Mouse (Mus musculus) E14TG2a.4 (cell line): Measurements from ENCODE around the gene Clk2.
A peak's percentile ranks its signal among the peaks of the same experiment; 100 is the strongest.
"Not testable (repeated sequence)": the region's sequence is repeated elsewhere in the genome, so short reads cannot be mapped to it uniquely, and the experiment has no call there.

Experiments
- H3K27me3 ChIP-seq: 2 replicates; pipeline ENCODE4 v1.6.1; 2014; ENCODE audit warnings: low read length, control low read depth; ENCODE audit not compliant: insufficient read depth
- H3K36me3 ChIP-seq: 2 replicates; pipeline ENCODE4 v1.6.1; 2014; ENCODE audit warnings: low read length, control low read depth; ENCODE audit not compliant: insufficient read depth
- H3K4me1 ChIP-seq: replicated peaks from 2 replicates; pipeline ENCODE4 v1.6.1; 2014; ENCODE audit warnings: low read depth, low read length, control low read depth
- H3K4me3 ChIP-seq: replicated peaks from 2 replicates; pipeline ENCODE4 v1.5.1; 2014; ENCODE audit warnings: mild to moderate bottlenecking, low read length
- H3K9me3 ChIP-seq: 2 replicates; pipeline ENCODE4 v1.6.1; 2014; ENCODE audit warnings: low read length, control low read depth
- CTCF ChIP-seq: conservative IDR thresholded peaks from 2 replicates; pipeline ENCODE4 v1.5.1; 2014; ENCODE audit warnings: low read length
- NANOG ChIP-seq: IDR thresholded peaks from 2 replicates; pipeline ENCODE4 v1.6.1; 2014; ENCODE audit warnings: borderline replicate concordance, low read length, mixed read lengths
- POU5F1 ChIP-seq: IDR thresholded peaks from 2 replicates; pipeline ENCODE4 v1.6.1; 2014; ENCODE audit warnings: low read length, borderline replicate concordance

Clk2 gene

DNA sequence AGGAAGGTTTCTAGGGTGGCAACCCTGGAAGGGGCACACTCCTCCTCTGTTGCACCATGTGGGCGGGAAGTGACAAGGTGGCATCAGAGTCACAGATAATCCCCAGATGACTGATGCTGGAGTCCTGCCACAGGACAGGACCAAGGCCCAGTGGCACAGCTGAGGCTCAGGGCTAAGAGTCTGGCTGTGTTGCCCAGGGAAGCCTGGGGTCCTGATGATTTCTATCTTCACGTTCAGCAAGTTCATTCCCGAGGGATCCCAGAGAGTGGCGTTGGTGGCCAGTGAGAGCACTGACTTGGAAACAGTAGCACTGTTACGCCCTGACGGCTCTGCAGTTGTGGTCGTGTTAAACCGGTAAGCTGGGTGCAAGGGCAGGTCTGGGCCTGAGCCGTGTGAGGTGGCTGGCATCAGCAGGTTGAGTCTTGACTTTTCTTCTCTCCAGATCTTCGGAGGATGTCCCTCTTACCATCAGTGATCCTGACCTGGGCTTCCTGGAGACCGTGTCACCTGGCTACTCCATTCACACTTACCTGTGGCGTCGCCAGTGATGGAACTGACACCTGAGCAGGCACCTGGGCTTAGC, 43.6 kb downstream of the Clk2 start:
- TF ChIP-seq POU5F1, result no peak
- TF ChIP-seq NANOG, result no peak
- no peak for TF ChIP-seq CTCF
- no peaks in the 10 kb centered on the region for H3K9me3 ChIP-seq
- H3K4me3 ChIP-seq, result no peak overlapping the region
- peaks cover 53% of the 10 kb centered on the region for H3K4me1 ChIP-seq
- peaks cover 91% of the 10 kb centered on the region for H3K36me3 ChIP-seq
- no peaks in the 10 kb centered on the region for H3K27me3 ChIP-seq

DNA sequence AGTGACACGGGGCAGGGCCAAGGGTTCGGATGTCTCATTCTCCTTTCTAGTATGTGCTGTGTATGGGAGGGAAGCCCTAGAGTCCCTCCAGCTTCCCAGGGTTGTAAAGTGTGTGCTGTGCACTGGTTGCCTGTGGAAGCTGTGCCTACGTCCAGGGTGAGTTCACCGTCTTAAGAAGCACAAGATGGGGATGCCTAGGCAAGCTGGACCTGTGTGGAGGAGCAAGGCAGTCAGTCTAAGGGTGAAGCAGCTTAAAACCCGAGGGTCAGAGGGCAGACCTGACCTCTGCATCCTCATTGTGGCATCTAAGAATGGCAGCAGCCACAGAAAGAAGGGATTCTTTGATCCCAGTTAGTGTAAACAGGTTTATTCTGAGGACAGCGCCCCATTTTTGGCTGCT, 44.1 kb downstream of the Clk2 start:
- Histone ChIP-seq H3K27me3 (no peaks in the 10 kb centered on the region), H3K4me1 (peaks cover 51% of the 10 kb centered on the region), H3K36me3 (peaks cover 90% of the 10 kb centered on the region), H3K4me3 (no peak overlapping the region), H3K9me3 (no peaks in the 10 kb centered on the region)
- TF ChIP-seq CTCF (no peak), POU5F1 (no peak), NANOG (no peak)

GRCm38 (mm10) chr3:89209731-89210130, 45.1 kb downstream of the Clk2 start:
- Histone ChIP-seq H3K27me3 (no peaks in the 10 kb centered on the region), H3K4me1 (peaks cover 51% of the 10 kb centered on the region), H3K9me3 (no peaks in the 10 kb centered on the region), H3K4me3 (no peak overlapping the region), H3K36me3 (peaks cover 81% of the 10 kb centered on the region)
- TF ChIP-seq NANOG (no peak), POU5F1 (no peak), CTCF (no peak)

DNA sequence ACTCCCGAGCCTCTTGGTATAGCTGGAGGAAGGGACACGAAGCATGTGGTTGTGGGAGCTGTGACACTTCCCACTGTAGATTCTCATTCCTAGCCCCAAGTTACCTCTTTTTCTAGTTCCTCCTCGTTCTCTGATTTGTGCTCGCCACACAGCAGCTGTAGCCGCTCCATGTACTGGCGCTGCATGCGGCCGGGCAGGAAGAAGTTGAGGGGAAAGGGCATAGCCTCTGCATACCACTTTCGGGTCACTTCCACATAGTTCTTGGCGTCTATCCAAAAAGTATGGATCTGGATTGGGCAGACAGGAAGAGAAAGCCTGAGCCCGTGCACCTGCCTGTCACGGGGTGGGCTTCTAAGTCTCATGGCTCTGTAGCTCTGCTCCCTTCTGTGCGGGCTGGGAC, 45.6 kb downstream of the Clk2 start:
- Histone ChIP-seq H3K36me3 (peaks cover 76% of the 10 kb centered on the region), H3K4me1 (peaks cover 54% of the 10 kb centered on the region), H3K4me3 (no peak overlapping the region), H3K27me3 (no peaks in the 10 kb centered on the region), H3K9me3 (no peaks in the 10 kb centered on the region)
- no peak for TF ChIP-seq POU5F1
- no peak for TF ChIP-seq CTCF
- no peak for TF ChIP-seq NANOG

DNA sequence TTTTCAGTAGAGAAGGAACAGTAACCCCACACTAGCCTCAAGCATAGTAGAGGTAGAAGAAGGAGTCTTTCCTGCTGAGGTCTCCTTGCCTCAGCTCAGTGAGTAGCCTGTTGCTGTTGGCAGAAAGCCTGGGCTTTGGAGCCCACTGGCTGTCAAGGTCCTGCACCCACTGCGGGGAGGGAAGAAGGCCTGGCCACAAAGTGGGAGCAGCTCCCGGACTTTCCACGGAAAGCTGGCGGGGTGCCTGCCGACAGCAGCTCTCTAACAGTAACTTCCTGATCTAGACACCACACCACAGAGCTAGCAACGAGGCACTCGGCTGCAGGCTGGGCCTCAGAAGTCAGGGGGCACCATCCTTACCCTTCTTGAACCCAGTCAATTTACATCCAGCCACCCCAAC, 46.1 kb downstream of the Clk2 start:
- H3K4me3 ChIP-seq, result no peak overlapping the region
- peaks cover 60% of the 10 kb centered on the region for H3K4me1 ChIP-seq
- no peaks in the 10 kb centered on the region for H3K9me3 ChIP-seq
- H3K27me3 ChIP-seq, result no peaks in the 10 kb centered on the region
- H3K36me3 ChIP-seq, result peaks cover 71% of the 10 kb centered on the region
- TF ChIP-seq NANOG (no peak), CTCF (no peak), POU5F1 (no peak)

GRCm38 (mm10) chr3:89213803-89214530, 49.4 kb downstream of the Clk2 start:
- peak overlapping the region; percentile 95 for H3K4me3 ChIP-seq
- H3K36me3 ChIP-seq, result peaks cover 50% of the 10 kb centered on the region
- H3K9me3 ChIP-seq, result no peaks in the 10 kb centered on the region
- TF ChIP-seq NANOG, result no peak
- TF ChIP-seq POU5F1, result no peak
- TF ChIP-seq CTCF, result no peak
- H3K4me1 ChIP-seq, result peaks cover 66% of the 10 kb centered on the region
- H3K27me3 ChIP-seq, result peaks cover 6% of the 10 kb centered on the region; the same call in 1 of the 2 replicates

GRCm38 (mm10) chr3:89214681-89215411, 50.3 kb downstream of the Clk2 start, which contains the start of gene Thbs3:
TSS of gene Thbs3 (plus strand) at chr3:89215180.
- Histone ChIP-seq H3K4me1 (peaks cover 64% of the 10 kb centered on the region), H3K36me3 (peaks cover 50% of the 10 kb centered on the region), H3K27me3 (peaks cover 10% of the 10 kb centered on the region; the same call in 1 of the 2 replicates), H3K9me3 (no peaks in the 10 kb centered on the region), H3K4me3 (peak within 1 kb of the TSS; percentile 95)
- no peak for TF ChIP-seq POU5F1
- no peak for TF ChIP-seq NANOG
- TF ChIP-seq CTCF, result no peak

DNA sequence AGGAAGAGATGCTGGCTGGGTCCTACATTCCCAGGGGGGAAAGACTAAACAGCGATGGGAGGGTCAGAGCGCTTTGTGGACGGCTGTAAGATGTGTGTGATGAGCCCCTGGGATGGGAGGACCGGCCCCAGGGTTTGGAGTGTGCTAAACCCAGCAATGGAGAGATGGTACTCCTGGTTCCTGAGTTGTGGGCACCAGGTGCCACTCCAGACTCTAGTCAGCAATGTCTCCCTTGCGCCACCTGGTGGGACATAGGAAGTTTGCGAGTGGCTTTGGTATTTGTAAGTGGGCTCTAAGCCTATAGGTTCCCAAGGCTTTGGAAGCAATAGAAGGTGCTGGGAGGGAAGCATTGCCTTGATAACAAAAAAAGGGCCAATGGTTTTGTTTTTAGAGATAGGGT, 51.3 kb downstream of the Clk2 start:
- Histone ChIP-seq H3K27me3 (peaks cover 10% of the 10 kb centered on the region; the same call in 1 of the 2 replicates), H3K9me3 (no peaks in the 10 kb centered on the region), H3K4me3 (peak overlapping the region; percentile 61), H3K4me1 (peaks cover 58% of the 10 kb centered on the region), H3K36me3 (peaks cover 46% of the 10 kb centered on the region)
- TF ChIP-seq CTCF, result peak; percentile 81
- no peak for TF ChIP-seq POU5F1

DNA sequence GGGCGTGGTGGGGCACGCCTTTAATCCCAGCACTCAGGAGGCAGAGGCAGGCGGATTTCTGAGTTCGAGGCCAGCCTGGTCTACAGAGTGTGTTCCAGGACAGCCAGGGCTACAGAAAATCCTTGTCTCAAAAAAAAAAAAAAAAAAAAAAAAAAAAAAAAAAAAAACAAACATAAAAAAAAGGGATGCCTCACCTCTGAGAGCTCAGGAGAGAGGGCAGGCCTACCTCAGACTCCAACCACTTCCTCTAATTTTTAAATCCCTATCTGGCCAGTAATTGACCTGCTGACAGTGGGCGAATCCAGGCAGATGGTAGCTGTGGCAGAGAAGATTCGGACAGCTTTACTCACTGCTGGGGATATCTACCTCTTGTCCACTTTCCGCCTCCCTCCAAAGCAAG, 51.8 kb downstream of the Clk2 start:
- not testable (repeated sequence) for H3K4me3 ChIP-seq, H3K9me3 ChIP-seq
- H3K36me3 ChIP-seq, result peaks cover 46% of the 10 kb centered on the region
- H3K27me3 ChIP-seq, result peaks cover 10% of the 10 kb centered on the region; the same call in 1 of the 2 replicates
- peaks cover 59% of the 10 kb centered on the region for H3K4me1 ChIP-seq
